Mouse (Mus musculus): ENCODE results near the gene Gli3.

DNA sequence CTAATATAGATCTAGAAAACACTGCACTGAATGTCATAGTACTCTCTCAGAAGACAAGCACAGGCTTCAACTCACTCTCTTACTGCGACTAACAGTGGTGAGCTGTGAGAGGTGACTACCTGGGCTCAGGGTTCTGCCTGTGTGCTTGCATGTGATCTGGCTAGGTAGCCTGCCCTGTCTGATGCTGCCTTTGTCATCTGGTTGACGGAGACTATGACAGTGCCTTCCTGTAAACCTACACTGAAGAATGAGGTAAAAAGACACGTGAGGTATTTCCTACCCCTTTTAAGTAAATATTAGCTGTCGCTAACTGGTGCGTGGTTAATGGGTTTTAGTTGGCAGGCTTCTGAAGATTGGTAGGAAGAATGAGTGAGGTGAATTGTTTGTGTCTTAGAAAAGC lies 74.2 kb downstream of the Gli3 start:
- TF ChIP-seq CTCF (IDR thresholded peaks at IDR 0.05; ENCODE audit: low read depth, low read length): no peak
- TF ChIP-seq TAL1 (conservative IDR thresholded peaks at IDR 0.05; ENCODE audit: low read depth, low read length): no peak
- no peak for TF ChIP-seq GATA1 (IDR thresholded peaks at IDR 0.05; ENCODE audit: borderline replicate concordance, low read length)
